ENCODE assay signal across 7 mouse cellular contexts in genomic region chr2:102401352-102401692, GRCm38 (mm10). TPM values are rescaled to one million over a fixed set of nuclear protein-coding genes. Genes with fewer than 3 reads are reported as not detected.
DNase-seq lines count a peak whose midpoint lies in the region; ATAC-seq and TF ChIP-seq lines count a peak whose summit lies in the region.

No protein-coding gene starts in this region.

- no peak for ATAC-seq in lung, embryonic 15.5 days (ENCODE audit: borderline replicate concordance, extremely low read depth, low FRiP score, low TSS enrichment)
- ATAC-seq in limb, embryonic 11.5 days (ENCODE audit: insufficient number of reproducible peaks, low FRiP score, low TSS enrichment, low read depth): no peak

- no peak for DNase-seq in lung, adult 18-20 months
- DNase-seq in limb, embryonic 11.5 days (ENCODE audit: low spot score): no peak
- no peak for DNase-seq in gastrocnemius, adult 8-10 months (ENCODE audit: low spot score in 2 of 2)
- no peak for DNase-seq in right cerebral cortex, postnatal 25 days

- TF ChIP-seq POLR2A in embryonic fibroblast, embryonic 13.5 days (IDR thresholded peaks at IDR 0.05; ENCODE audit: low read depth, low read length): no peak; the same call in 1 of the 2 replicates
- TF ChIP-seq POLR2A in olfactory bulb, adult 2 months (IDR thresholded peaks at IDR 0.05; ENCODE audit: insufficient read depth, low read depth, low read length): no peak

- WGBS in lung, embryonic 15.5 days: 11% methylated on average over 6 of the region's 6 CpGs
- WGBS in limb, embryonic 11.5 days: 28% methylated on average over 6 of the region's 6 CpGs
- WGBS in olfactory bulb, adult 2 months: 8% methylated on average over 6 of the region's 6 CpGs

- H3K4me1 ChIP-seq in lung, embryonic 15.5 days: peaks cover 23% of the 10 kb centered on the region
- peaks cover 5% of the 10 kb centered on the region for H3K4me1 ChIP-seq in embryonic fibroblast, embryonic 13.5 days (ENCODE audit: control insufficient read depth, insufficient read depth, low read length)
- H3K4me1 ChIP-seq in limb, embryonic 11.5 days (ENCODE audit: control insufficient read depth, insufficient read depth, low read length): peaks cover 9% of the 10 kb centered on the region; the same call in 1 of the 2 replicates
- H3K4me1 ChIP-seq in olfactory bulb, adult 2 months (ENCODE audit: control insufficient read depth, insufficient read depth, low read length): peaks cover 6% of the 10 kb centered on the region

- no peaks in the 10 kb centered on the region for H3K9me3 ChIP-seq in lung, embryonic 15.5 days
- no peaks in the 10 kb centered on the region for H3K9me3 ChIP-seq in limb, embryonic 11.5 days (ENCODE audit: control insufficient read depth, low read length)

- H3K36me3 ChIP-seq in lung, embryonic 15.5 days: no peaks in the 10 kb centered on the region
- H3K36me3 ChIP-seq in limb, embryonic 11.5 days (ENCODE audit: control insufficient read depth, insufficient read depth, low read length): no peaks in the 10 kb centered on the region

- peak overlapping the region; percentile 96 for H3K27ac ChIP-seq in lung, embryonic 15.5 days
- peak overlapping the region; percentile 83 for H3K27ac ChIP-seq in embryonic fibroblast, embryonic 13.5 days (ENCODE audit: insufficient read depth, low read length)
- peak overlapping the region; percentile 91 for H3K27ac ChIP-seq in limb, embryonic 11.5 days (replicated peaks; ENCODE audit: low read depth, low read length)
- H3K27ac ChIP-seq in olfactory bulb, adult 2 months (ENCODE audit: insufficient read depth, low read depth, low read length): peak overlapping the region; percentile 97

- H3K9ac ChIP-seq in lung, embryonic 15.5 days: peak overlapping the region; percentile 79
- H3K9ac ChIP-seq in limb, embryonic 11.5 days (ENCODE audit: low read length): peak overlapping the region; percentile 93

- H3K27me3 ChIP-seq in lung, embryonic 15.5 days: no peaks in the 10 kb centered on the region
- no peaks in the 10 kb centered on the region for H3K27me3 ChIP-seq in limb, embryonic 11.5 days (ENCODE audit: control insufficient read depth, insufficient read depth, low read length)

- H3K4me3 ChIP-seq in lung, embryonic 15.5 days: peak overlapping the region; percentile 73
- H3K4me3 ChIP-seq in embryonic fibroblast, embryonic 13.5 days (ENCODE audit: insufficient read depth, low read length): peak overlapping the region; percentile 38
- peak overlapping the region; percentile 55 for H3K4me3 ChIP-seq in limb, embryonic 11.5 days (ENCODE audit: low read depth, low read length)
- peak overlapping the region; percentile 81 for H3K4me3 ChIP-seq in olfactory bulb, adult 2 months (ENCODE audit: insufficient read depth, low read depth, low read length)

- TF ChIP-seq CTCF in embryonic fibroblast, embryonic 13.5 days (IDR thresholded peaks at IDR 0.05; ENCODE audit: borderline replicate concordance, insufficient read depth, low read length): no peak
- TF ChIP-seq CTCF in olfactory bulb, adult 2 months (IDR thresholded peaks at IDR 0.05; ENCODE audit: insufficient read depth, low read depth, low read length): no peak

- H3K4me2 ChIP-seq in lung, embryonic 15.5 days: peak overlapping the region; percentile 84
- H3K4me2 ChIP-seq in limb, embryonic 11.5 days (ENCODE audit: low read depth, severe bottlenecking): peak overlapping the region; percentile 78

RNA-seq across cellular contexts. Expression of gene Trim44, which starts 6.3 kb away (rescaled TPM):
- polyA plus RNA-seq in lung, embryonic 15.5 days (2015; fragmentation: Nextera tagmentation; extraction: Ambion mirVana): 25.2 and 27.8 TPM in 2 replicates
- 76.1 and 97.4 TPM in 2 replicates for polyA plus RNA-seq in embryonic fibroblast, embryonic 13.5 days (2011; ENCODE audit: insufficient read length, low read depth, missing spikeins)
- 38.9 and 46.4 TPM in 2 replicates for polyA plus RNA-seq in limb, embryonic 11.5 days (2014; fragmentation: Nextera tagmentation; extraction: Ambion mirVana)
- 108 and 163 TPM in 2 replicates for polyA plus RNA-seq in olfactory bulb, adult 2 months (2012; ENCODE audit: insufficient read depth, insufficient read length, low replicate concordance, missing spikeins)
- total RNA-seq in gastrocnemius, adult 8-10 months (2022): 10 to 100 TPM; 11.9 to 16.5 (median 14.8) TPM

RNA-seq across cellular contexts. Expression of gene Fjx1, which starts 51.0 kb away (rescaled TPM):
- 5.3 and 6.6 TPM in 2 replicates for polyA plus RNA-seq in lung, embryonic 15.5 days (2015; fragmentation: Nextera tagmentation; extraction: Ambion mirVana)
- 5.8 and 7.7 TPM in 2 replicates for polyA plus RNA-seq in embryonic fibroblast, embryonic 13.5 days (2011; ENCODE audit: insufficient read length, low read depth, missing spikeins)
- polyA plus RNA-seq in limb, embryonic 11.5 days (2014; fragmentation: Nextera tagmentation; extraction: Ambion mirVana): 13.7 and 16.7 TPM in 2 replicates
- not detected in 2 replicates for polyA plus RNA-seq in olfactory bulb, adult 2 months (2012; ENCODE audit: insufficient read depth, insufficient read length, low replicate concordance, missing spikeins)
- under 1 TPM; 0.07 to 0.63 (median 0.42) TPM for total RNA-seq in gastrocnemius, adult 8-10 months (2022)
